Mouse (Mus musculus): ENCODE measurements at regions not wholly inside any gene's neighbourhood (a gene's known extent, or its start where the extent isn't known, plus 50 kb on each side); places are given as distances from the start of the nearest gene placed in this dataset.

DNA sequence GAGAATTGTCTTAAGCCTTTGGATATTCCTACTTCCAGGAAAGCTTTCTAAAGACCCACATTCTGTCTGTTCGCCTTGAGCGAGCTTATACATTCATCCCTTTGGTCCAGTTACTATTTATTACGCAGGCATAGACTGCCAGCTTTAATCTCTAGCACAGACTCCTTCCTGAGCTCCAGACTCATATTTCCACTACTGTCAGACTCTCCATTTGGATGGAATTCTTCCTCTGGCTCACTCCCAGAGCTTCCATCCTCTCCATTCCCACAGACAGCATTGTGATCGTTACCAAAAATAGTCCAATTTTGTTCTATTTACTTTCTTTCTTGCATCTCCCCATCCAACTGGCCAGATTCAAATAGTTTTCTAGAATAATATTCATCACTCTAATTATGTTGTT lies 420.3 kb upstream of the Syt1 start:
- TF ChIP-seq CTCF (IDR thresholded peaks at IDR 0.05; ENCODE audit: extremely low read depth, insufficient read depth, low read length) (no peak), POLR2A (IDR thresholded peaks at IDR 0.05; ENCODE audit: extremely low read depth, insufficient read depth, low read length) (no peak)
